Mouse (Mus musculus) gastrocnemius, postnatal 4 days (tissue): ENCODE measurements around the gene Cst7. TPM values are rescaled to one million over a fixed set of nuclear protein-coding genes. Genes with fewer than 3 reads are reported as not detected.

ENCODE experiments used
- DNase-seq, 2 experiments: peaks; one replicate each; pipeline ENCODE4 v3.0.0; 2021 to 2022; ENCODE audit warnings: low spot score in 2 of 2, mixed read lengths in 2 of 2
- total RNA-seq, 2 experiments: library from RNA; stranded (reverse); gene quantifications; 2 replicates each; pipeline ENCODE4 v1.2.3; 2021

Gene Cst7
- total RNA-seq, 2 experiments from 2014 or later: 0.54 to 0.56 TPM

GRCm38 (mm10) chr2:150624926-150625325 is 54.7 kb downstream of the Cst7 start:
- no peak for DNase-seq

GRCm38 (mm10) chr2:150627140-150627539 is 56.9 kb downstream of the Cst7 start:
- no peak for DNase-seq

Other genes starting within 250 kb of the Cst7 start
- 1 to 10 TPM; 2.0 to 2.5 TPM for gene Gm10130, start 246.7 kb upstream of the Cst7 start, total RNA-seq
- gene 3300002I08Rik, start 207.7 kb upstream of the Cst7 start, total RNA-seq: 1 to 10 TPM; 3.2 to 3.7 TPM
- gene Zfp442, start 118.9 kb upstream of the Cst7 start, total RNA-seq: 1 to 10 TPM; 4.4 to 5.1 TPM
- under 1 TPM; 0.15 to 0.29 TPM for gene Zfp345, start 85.3 kb upstream of the Cst7 start, total RNA-seq
- 10 to 100 TPM; 26.2 to 28.9 TPM for gene Apmap, start 38.2 kb downstream of the Cst7 start, total RNA-seq
- 10 to 100 TPM; 21.1 to 22.5 TPM for gene Acss1, start 98.1 kb downstream of the Cst7 start, total RNA-seq
- gene Vsx1, start 118.9 kb downstream of the Cst7 start, total RNA-seq: not detected
- gene Entpd6, start 178.6 kb downstream of the Cst7 start, total RNA-seq: 10 to 100 TPM in 1 of 2 experiments, 1 to 10 TPM in 1; 9.9 to 10.0 TPM
- gene Pygb, start 216.3 kb downstream of the Cst7 start, total RNA-seq: 10 to 100 TPM; 32.0 to 34.0 TPM